Mouse (Mus musculus) kidney, postnatal 14 days (tissue): Measurements from ENCODE around the gene 3110009E18Rik.

Source experiments
- DNase-seq: peaks from one replicate; pipeline ENCODE4 v3.0.0; 2022; ENCODE audit warnings: mixed read lengths

Gene 3110009E18Rik

GRCm38 (mm10) chr1:120197189-120197588 lies 76.2 kb downstream of the 3110009E18Rik start:
- peak; percentile 74 for DNase-seq

- DNase-seq: no peak
Measured at GRCm38 (mm10) chr1:120198151-120198550, 77.2 kb downstream of the 3110009E18Rik start.

GRCm38 (mm10) chr1:120198942-120199341 lies 78.0 kb downstream of the 3110009E18Rik start:
- DNase-seq: no peak

- no peak for DNase-seq
Measured at GRCm38 (mm10) chr1:120202542-120202941, 81.6 kb downstream of the 3110009E18Rik start.

DNA sequence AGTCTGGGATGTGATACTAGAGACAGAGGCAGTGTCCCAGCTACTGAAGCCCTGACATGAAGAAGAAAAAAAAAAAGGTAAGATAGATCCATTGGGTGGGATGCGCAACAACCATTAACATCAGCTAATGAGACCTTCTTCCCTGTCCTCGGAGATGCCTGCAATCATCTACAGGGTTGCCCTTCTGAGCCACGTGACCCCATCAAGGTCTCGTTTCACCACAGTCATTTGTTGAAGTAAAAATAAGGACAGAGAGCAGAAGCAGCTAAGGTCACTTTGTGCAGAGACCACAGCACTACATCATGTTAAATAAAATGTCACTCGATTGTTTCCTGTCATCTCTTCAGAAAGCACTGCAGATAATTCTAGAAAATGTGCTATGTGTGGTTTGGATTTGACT lies 82.8 kb downstream of the 3110009E18Rik start:
- no peak for DNase-seq

DNA sequence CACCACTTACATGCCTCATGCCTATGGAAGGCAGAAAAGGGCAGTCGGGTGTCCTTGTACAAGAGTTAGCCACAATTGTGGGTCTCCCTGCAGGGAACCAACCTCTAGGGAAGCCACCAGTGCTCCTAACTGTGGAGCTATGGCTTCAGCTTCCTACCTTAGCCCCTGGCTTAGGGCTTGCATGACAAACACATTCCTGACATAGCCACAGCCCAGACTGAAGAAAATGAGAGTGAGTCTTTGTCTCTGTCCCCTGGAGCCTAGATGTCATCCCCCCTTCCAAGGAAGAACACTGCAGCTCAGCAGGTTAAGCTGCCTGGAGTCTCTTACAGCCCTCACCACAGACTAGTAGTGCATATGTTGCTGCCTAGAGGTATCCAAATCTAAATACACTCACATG lies 83.8 kb downstream of the 3110009E18Rik start:
- no peak for DNase-seq

GRCm38 (mm10) chr1:120207568-120207967 lies 86.6 kb downstream of the 3110009E18Rik start:
- DNase-seq: no peak

- no peak for DNase-seq
Measured at GRCm38 (mm10) chr1:120208502-120209230, 87.7 kb downstream of the 3110009E18Rik start.

- DNase-seq: no peak
Measured at GRCm38 (mm10) chr1:120220841-120221240, 99.9 kb downstream of the 3110009E18Rik start.

GRCm38 (mm10) chr1:120221285-120221684 lies 100.3 kb downstream of the 3110009E18Rik start:
- DNase-seq: no peak

- DNase-seq: no peak
Measured at GRCm38 (mm10) chr1:120223613-120224012, 102.6 kb downstream of the 3110009E18Rik start.

DNA sequence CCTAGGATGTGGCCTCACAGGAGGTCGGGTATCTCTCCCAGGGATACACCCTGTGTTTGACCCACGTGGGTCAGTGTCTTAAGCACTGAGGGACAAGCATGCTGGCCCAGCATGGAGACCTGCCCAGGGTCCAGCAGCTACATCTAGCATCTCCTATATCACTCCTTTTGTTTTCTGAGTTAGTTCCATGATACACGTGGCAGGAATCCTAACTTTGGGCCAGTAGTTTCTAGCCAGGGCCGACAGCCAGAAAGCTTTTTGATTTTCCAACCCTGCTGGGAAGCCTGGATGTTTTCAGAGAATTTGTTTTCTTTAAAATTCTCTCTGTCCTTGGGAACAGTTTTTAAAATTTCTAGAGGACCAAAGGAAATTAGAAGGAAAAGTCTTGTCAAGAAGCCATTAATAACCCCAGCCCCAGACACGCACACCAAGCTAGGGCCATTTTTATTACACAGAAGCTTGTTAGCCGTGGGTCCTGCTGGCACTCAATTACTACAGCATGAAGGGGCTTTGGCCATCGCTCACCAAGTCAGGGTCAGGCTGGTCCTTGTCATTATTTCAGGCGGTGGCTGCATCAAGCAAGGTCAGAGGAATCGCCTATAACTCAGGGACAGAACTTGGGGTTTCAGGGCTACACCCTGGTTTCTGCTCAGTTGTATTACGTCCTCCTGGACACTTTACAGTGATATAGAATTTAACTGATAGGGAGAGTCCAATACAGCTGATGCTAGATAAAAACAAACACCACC lies 108.9 kb downstream of the 3110009E18Rik start:
- DNase-seq: no peak

GRCm38 (mm10) chr1:120231334-120231733 lies 110.3 kb downstream of the 3110009E18Rik start:
- DNase-seq: peak; percentile 26

GRCm38 (mm10) chr1:120232170-120232569 lies 111.2 kb downstream of the 3110009E18Rik start:
- DNase-seq: no peak

- DNase-seq: no peak
Measured at GRCm38 (mm10) chr1:120235631-120236215, 114.7 kb downstream of the 3110009E18Rik start.

GRCm38 (mm10) chr1:120236424-120236823 lies 115.4 kb downstream of the 3110009E18Rik start:
- no peak for DNase-seq

GRCm38 (mm10) chr1:120237068-120237467 lies 116.1 kb downstream of the 3110009E18Rik start:
- no peak for DNase-seq
